Mouse (Mus musculus) spleen, adult 12 weeks (tissue): ENCODE data around the gene Fbn1.

ENCODE experiments used
- DNase-seq: peaks from one replicate; pipeline ENCODE4 v3.0.0; 2022; ENCODE audit warnings: low spot score

The Fbn1 gene

GRCm38 (mm10) chr2:125337239-125337638 is 170.6 kb downstream of the Fbn1 start:
- no peak for DNase-seq

DNA sequence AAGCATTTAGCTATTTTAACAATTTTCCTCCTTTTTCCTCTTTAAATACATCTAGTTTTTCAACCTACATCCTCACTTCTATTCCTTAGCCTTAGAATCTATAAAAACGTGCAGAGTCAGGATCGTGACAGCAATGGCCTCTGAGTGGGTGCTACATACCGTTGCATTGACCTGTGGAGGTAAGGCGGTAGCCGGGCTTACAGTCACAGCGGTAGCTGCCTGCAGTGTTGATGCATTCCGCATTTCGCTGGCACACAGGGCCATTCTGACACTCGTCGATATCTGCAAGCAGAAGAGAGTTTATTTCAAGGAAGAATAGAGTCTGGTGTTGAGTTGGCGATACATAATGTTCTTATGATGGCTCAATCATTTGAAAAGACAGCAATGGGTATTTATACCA is 172.6 kb downstream of the Fbn1 start:
- DNase-seq = no peak

- no peak for DNase-seq
These were observed 173.6 kb downstream of the Fbn1 start for GRCm38 (mm10) chr2:125334163-125334562.

GRCm38 (mm10) chr2:125331581-125331980 is 176.2 kb downstream of the Fbn1 start:
- no peak for DNase-seq

DNA sequence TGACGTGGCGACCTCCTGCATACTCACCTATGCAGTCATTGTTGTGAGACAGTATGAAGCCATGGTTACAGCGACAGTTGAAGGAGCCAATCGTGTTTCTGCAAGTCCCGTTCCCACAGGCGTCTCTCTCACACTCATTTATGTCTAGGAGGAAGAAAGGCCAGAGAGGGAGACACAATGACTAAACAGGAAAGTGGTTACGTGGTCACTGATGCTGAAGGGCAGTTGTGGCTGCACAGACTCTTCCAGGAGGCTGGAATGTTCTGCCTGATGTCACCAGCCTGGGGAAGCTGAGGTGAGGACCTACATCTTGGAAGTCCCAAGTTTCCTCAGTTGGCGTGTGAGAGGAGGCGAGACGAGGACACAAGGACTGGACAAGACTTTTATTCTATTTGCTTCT is 177.3 kb downstream of the Fbn1 start:
- DNase-seq = no peak

- no peak for DNase-seq
These were observed 182.5 kb downstream of the Fbn1 start for GRCm38 (mm10) chr2:125325125-125325855.

DNA sequence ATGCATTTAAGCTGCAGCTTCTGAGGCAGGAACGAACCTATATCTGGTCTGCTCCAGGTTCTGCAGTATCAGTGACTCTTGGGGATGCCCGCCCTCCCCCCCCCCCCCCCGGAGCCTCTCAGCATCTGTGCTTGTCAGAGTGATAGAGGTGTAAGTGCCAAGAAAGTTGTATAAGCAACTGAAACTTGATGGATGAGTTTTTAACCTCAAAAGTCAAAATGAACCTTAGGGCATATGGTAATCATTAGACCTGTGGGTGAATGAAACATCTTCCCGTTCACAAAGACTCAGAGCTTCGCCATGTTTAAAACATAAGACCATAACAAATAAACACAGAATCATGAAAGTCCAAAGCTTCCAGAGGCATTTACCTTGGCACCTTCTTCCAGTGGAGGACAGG is 183.3 kb downstream of the Fbn1 start:
- no peak for DNase-seq

DNA sequence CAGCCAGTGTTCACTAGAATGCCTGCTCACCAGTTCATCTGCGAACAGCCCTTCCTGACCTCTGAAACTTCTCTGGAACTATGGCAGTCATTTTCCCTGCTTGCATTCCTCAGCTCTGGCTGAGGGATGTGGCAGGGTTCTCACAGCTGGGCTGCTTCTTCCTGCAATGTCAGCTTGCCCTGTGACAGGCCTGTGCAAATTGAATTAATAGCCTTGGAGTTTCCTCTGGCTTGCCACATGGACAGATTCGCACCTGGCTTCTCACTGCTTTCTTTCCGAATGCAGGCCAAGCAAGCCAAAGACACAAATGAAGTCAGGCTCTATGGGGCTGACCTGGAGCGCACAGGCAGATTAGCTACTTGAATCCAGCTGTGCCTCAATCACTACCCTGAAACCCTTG is 184.4 kb downstream of the Fbn1 start:
- DNase-seq = no peak

- no peak for DNase-seq
These were observed 185.2 kb downstream of the Fbn1 start for GRCm38 (mm10) chr2:125322581-125322980.

GRCm38 (mm10) chr2:125321071-125321470 is 186.7 kb downstream of the Fbn1 start:
- DNase-seq = no peak

DNA sequence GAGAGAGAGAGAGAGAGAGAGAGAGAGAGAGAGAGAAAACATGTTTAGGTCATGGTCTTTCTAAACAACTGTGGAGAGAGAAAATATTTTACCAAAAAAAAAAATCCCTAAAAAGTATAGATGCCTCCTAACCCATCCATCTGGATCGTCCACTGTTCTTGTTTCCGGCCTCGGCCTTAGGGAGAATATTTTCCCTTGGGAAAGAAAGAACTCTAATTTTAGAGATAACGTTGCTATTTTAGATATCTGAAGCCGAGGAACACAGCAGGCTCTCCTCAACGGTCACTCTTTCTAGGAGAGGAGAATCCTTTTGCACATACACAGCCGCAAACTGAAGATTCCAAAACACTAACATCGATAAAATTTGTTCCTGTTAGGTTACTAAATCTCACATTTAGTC is 188.1 kb downstream of the Fbn1 start:
- DNase-seq = no peak

- no peak for DNase-seq
These were observed 189.3 kb downstream of the Fbn1 start for GRCm38 (mm10) chr2:125318371-125319061.

GRCm38 (mm10) chr2:125315203-125315602 is 192.6 kb downstream of the Fbn1 start:
- no peak for DNase-seq

- DNase-seq = no peak
These were observed 193.4 kb downstream of the Fbn1 start for GRCm38 (mm10) chr2:125314169-125314925.

- DNase-seq = no peak
These were observed 198.1 kb downstream of the Fbn1 start for GRCm38 (mm10) chr2:125309710-125310109.

GRCm38 (mm10) chr2:125305671-125306070 is 202.1 kb downstream of the Fbn1 start:
- no peak for DNase-seq

DNA sequence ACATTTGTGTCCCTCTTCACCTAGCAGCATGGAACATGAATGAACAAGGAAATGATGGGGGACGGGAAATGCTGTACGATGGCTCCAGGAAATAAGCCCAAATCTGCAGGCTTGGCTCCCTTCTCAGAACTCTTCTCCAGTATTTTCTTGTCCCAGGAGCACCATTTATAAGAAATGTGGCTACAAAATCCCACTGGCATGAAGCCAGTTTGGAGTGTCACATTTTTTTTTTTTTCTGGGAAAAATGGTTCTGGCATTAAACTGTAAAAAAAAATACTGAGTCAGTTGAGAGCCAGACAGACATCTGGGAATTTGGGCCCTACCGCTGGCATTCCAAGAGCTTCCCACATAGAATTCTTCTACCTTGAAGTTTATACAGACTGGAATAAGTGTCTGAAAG is 203.0 kb downstream of the Fbn1 start:
- DNase-seq = no peak

DNA sequence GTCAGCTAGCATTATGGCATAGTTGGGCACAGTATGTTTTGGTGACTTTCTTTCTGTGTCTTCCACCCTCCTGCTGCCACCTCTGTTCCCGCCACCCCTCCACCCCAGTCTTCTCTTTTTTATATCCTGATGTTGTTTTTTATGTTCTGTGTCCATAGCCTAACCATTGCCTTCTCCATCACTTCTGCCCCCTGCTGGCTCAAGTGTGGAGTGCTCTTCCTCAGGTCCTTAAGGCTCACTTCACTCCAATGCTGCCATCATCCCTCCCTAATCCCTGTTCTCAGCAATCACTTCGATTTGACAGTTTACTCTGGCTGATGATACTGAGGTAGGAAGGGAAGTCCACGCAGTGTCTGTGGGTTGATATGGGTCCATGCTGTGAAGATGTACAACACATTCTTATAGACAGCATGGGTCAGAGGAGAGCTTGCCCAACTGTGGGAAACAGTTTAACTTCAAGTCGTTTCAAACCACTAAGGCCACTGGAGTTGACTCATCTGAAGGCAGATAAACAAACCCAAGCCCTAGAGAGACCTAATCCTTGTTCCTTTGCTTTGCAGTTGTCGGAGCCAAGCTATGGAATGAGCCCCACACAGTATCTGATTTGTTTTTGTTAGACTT is 203.9 kb downstream of the Fbn1 start:
- DNase-seq = no peak

GRCm38 (mm10) chr2:125302625-125302924 is 205.2 kb downstream of the Fbn1 start:
- DNase-seq = no peak

DNA sequence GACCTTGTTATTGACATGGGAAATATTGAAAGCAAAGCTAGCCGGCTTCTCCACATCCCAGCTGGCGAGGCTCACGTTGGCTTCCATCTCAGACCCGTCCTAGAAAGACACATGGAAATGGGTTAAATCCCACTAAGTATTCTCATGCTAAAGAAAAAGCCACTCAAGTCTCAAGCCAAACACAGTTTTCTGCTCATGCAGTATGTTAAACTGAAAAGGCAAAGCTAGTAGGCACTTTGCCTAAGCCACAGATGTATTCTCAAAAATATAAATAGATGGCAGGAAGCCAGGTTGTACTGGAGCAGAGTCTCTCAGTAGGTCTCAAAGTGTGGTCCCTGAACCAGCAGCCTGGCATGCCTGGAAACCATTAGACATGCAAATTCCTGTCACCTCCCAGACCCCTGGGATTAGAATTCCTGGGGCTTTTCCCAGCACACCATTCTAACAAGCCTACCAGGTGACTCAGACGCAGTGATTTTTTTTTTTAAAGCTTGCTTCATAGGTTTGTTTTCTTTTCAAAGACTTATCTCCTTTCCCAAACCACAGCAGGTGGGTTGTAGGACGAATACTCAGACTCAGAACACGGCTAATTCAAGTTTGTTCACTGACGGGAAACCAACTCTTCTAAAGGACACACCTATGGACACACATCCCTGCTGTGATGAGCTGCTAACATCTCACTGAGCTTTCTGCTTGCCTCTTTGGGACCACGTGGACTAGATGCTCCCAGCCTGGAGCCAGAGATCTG is 205.7 kb downstream of the Fbn1 start:
- no peak for DNase-seq

DNA sequence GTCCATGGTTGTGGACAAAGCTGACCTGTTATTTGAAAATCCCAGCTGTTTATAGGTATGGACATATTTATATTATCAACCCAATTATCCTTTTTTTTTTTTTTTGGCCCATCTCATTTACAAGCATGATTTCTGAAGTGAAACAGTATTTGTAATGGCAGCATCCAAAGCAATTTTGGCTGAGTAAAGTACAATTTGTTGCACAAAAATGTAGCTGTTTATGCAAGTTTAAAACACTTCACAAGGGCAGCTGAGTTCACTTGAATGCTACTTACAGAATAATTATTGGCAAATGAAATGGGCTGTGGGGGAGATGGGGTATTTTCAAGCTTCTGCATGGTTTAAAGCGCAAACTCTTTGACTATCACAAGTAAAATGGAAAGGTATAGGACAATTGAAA is 209.0 kb downstream of the Fbn1 start:
- no peak for DNase-seq

GRCm38 (mm10) chr2:125295526-125295925 is 212.3 kb downstream of the Fbn1 start:
- DNase-seq = no peak
